32 mouse cellular contexts compared by ENCODE assay signal in the genomic region with DNA sequence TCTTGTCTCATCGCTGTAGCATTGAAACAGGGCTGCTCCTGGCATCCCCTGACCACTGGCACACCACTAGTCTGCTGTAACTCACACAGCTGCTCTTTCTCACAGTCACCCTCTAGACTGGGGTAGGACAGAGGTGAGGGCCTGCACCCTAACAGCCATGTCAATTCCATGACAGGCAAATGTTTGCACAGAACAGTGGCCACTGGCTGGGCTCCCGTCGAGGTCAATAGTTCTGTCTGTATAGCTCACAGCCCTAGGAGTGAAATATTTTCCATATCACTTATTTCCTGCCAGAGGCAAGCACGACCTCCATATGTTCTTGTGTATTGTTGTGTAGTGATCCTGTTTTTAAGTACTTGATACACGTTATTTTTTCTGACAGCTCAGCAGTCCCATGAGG. TPM values are rescaled to one million over a fixed set of nuclear protein-coding genes. Genes with fewer than 3 reads are reported as not detected.
DNase-seq lines count a peak whose midpoint lies in the region; ATAC-seq and TF ChIP-seq lines count a peak whose summit lies in the region.
"Had no signal": no experiment of that assay in that cellular context is flagged by ENCODE, and none has a peak within 500 bp of the region (broad histone marks: within the 10 kb centered on the region; RNA-seq: fewer than 3 reads in every experiment).

No protein-coding gene starts in this region.

- no peak overlapping the region for H3K9ac ChIP-seq in lung, embryonic 14.5 days
- H3K9ac ChIP-seq in midbrain, embryonic 11.5 days (ENCODE audit: low read length), result no peak overlapping the region
- no peak overlapping the region for H3K9ac ChIP-seq in midbrain, embryonic 15.5 days
- H3K9ac ChIP-seq in liver, embryonic 13.5 days, result no peak overlapping the region
- H3K9ac ChIP-seq: embryonic facial prominence, embryonic 13.5 days; hindbrain, embryonic 12.5 days; kidney, embryonic 15.5 days; limb, embryonic 13.5 days; midbrain, embryonic 13.5 days had no signal

- H3K4me3 ChIP-seq in lung, embryonic 14.5 days (ENCODE audit: low read depth, low read length), result no peak overlapping the region
- no peak overlapping the region for H3K4me3 ChIP-seq in lung, adult 2 months (replicated peaks; ENCODE audit: extremely low read depth, low read depth, low read length)
- no peak overlapping the region for H3K4me3 ChIP-seq in midbrain, embryonic 11.5 days (ENCODE audit: low read depth, low read length)
- no peak overlapping the region for H3K4me3 ChIP-seq in midbrain, embryonic 15.5 days
- no peak overlapping the region for H3K4me3 ChIP-seq in liver, embryonic 13.5 days (replicated peaks)
- H3K4me3 ChIP-seq: embryonic facial prominence, embryonic 13.5 days; gastrocnemius, adult 2 months; hindbrain, embryonic 12.5 days; kidney, embryonic 15.5 days; layer of hippocampus, adult 2 months; left cerebral cortex, adult 2 months; limb, embryonic 13.5 days; megakaryocyte, embryonic 14.5 days; midbrain, embryonic 13.5 days had no signal

- no peak for TF ChIP-seq CTCF in lung, embryonic 14.5 days (IDR thresholded peaks at IDR 0.05; ENCODE audit: low read depth)
- no peak for TF ChIP-seq CTCF in lung, adult 2 months (IDR thresholded peaks at IDR 0.05; ENCODE audit: insufficient read depth, low read length)

- no peaks in the 10 kb centered on the region for H3K27me3 ChIP-seq in lung, embryonic 14.5 days (ENCODE audit: insufficient read depth, low read length)
- no peaks in the 10 kb centered on the region for H3K27me3 ChIP-seq in midbrain, embryonic 11.5 days (ENCODE audit: control insufficient read depth, insufficient read depth, low read length)
- no peaks in the 10 kb centered on the region for H3K27me3 ChIP-seq in midbrain, embryonic 15.5 days (replicated peaks)
- no peaks in the 10 kb centered on the region for H3K27me3 ChIP-seq in liver, embryonic 13.5 days
- H3K27me3 ChIP-seq: embryonic facial prominence, embryonic 13.5 days; hindbrain, embryonic 12.5 days; kidney, embryonic 15.5 days; limb, embryonic 13.5 days; megakaryocyte, embryonic 14.5 days; midbrain, embryonic 13.5 days had no signal

- no peak for TF ChIP-seq POLR2A in lung, adult 2 months (IDR thresholded peaks at IDR 0.05; ENCODE audit: borderline replicate concordance, extremely low read depth, low read depth, low read length)

- H3K4me2 ChIP-seq in lung, embryonic 14.5 days, result no peak overlapping the region
- H3K4me2 ChIP-seq in midbrain, embryonic 11.5 days, result no peak overlapping the region
- no peak overlapping the region for H3K4me2 ChIP-seq in midbrain, embryonic 15.5 days
- no peak overlapping the region for H3K4me2 ChIP-seq in liver, embryonic 13.5 days
- H3K4me2 ChIP-seq: embryonic facial prominence, embryonic 13.5 days; heart, embryonic 11.5 days; hindbrain, embryonic 12.5 days; kidney, embryonic 15.5 days; limb, embryonic 13.5 days; midbrain, embryonic 13.5 days had no signal

- H3K36me3 ChIP-seq in lung, embryonic 14.5 days (ENCODE audit: insufficient read depth), result no peaks in the 10 kb centered on the region
- no peaks in the 10 kb centered on the region for H3K36me3 ChIP-seq in midbrain, embryonic 11.5 days (ENCODE audit: control insufficient read depth, insufficient read depth, low read length)
- H3K36me3 ChIP-seq in midbrain, embryonic 15.5 days (replicated peaks), result no peaks in the 10 kb centered on the region
- no peaks in the 10 kb centered on the region for H3K36me3 ChIP-seq in liver, embryonic 13.5 days
- H3K36me3 ChIP-seq: embryonic facial prominence, embryonic 13.5 days; hindbrain, embryonic 12.5 days; kidney, embryonic 15.5 days; limb, embryonic 13.5 days; midbrain, embryonic 13.5 days had no signal

- H3K9me3 ChIP-seq in lung, embryonic 14.5 days (ENCODE audit: low read depth, low read length), result no peaks in the 10 kb centered on the region
- no peaks in the 10 kb centered on the region for H3K9me3 ChIP-seq in midbrain, embryonic 11.5 days (ENCODE audit: control insufficient read depth, low read length)
- no peaks in the 10 kb centered on the region for H3K9me3 ChIP-seq in midbrain, embryonic 15.5 days
- no peaks in the 10 kb centered on the region for H3K9me3 ChIP-seq in liver, embryonic 13.5 days (replicated peaks)
- H3K9me3 ChIP-seq: embryonic facial prominence, embryonic 13.5 days; hindbrain, embryonic 12.5 days; kidney, embryonic 15.5 days; limb, embryonic 13.5 days; midbrain, embryonic 13.5 days had no signal

- peak; percentile 48 for DNase-seq in lung, embryonic 14.5 days
- DNase-seq in lung, adult 2 months, result no peak
- peak; percentile 65 for DNase-seq in midbrain, embryonic 11.5 days (ENCODE audit: low spot score, missing footprints)
- no peak for DNase-seq in liver, embryonic 13.5 days
- DNase-seq in embryo, embryonic 10 days (ENCODE audit: low spot score), result no peak
- DNase-seq: adrenal gland, postnatal 25 days; cerebellum, adult 11-12 months; cerebellum, adult 9-11 months; gastrocnemius, adult 2 months; gastrocnemius, postnatal 36 days; heart, adult 18-20 months; heart, postnatal 36 days; kidney, adult 11 months; kidney, postnatal 36 days; spleen, adult 18-20 months; thymus, adult 2 months; thymus, postnatal 4 days had no signal

- ATAC-seq in lung, embryonic 14.5 days (ENCODE audit: insufficient read depth), result peak; percentile 87
- no peak for ATAC-seq in midbrain, embryonic 11.5 days (ENCODE audit: low FRiP score)
- ATAC-seq in midbrain, embryonic 15.5 days (replicated peaks), result no peak
- peak; percentile 43; the same call in 1 of the 2 replicates for ATAC-seq in liver, embryonic 13.5 days (ENCODE audit: low read depth)
- no peak for ATAC-seq in erythroid progenitor cell, adult 5-6 weeks (replicated peaks; ENCODE audit: low FRiP score, poor library complexity, severe bottlenecking)
- ATAC-seq: CD4-positive, CD25-positive, alpha-beta regulatory T cell, adult 4 months; forebrain, embryonic 16.5 days; hindbrain, postnatal 0 days; midbrain, embryonic 13.5 days had no signal

- H3K27ac ChIP-seq in lung, embryonic 14.5 days (ENCODE audit: low read depth), result no peak overlapping the region
- no peak overlapping the region for H3K27ac ChIP-seq in midbrain, embryonic 11.5 days (ENCODE audit: low read depth, low read length)
- H3K27ac ChIP-seq in midbrain, embryonic 15.5 days, result no peak overlapping the region
- H3K27ac ChIP-seq in liver, embryonic 13.5 days, result no peak overlapping the region
- H3K27ac ChIP-seq: embryonic facial prominence, embryonic 13.5 days; gastrocnemius, adult 2 months; hindbrain, embryonic 12.5 days; hindbrain, postnatal 0 days; kidney, embryonic 15.5 days; layer of hippocampus, adult 2 months; left cerebral cortex, adult 2 months; limb, embryonic 13.5 days; midbrain, embryonic 13.5 days had no signal

- 27% methylated on average over 5 of the region's 5 CpGs for WGBS in lung, embryonic 14.5 days
- 36% methylated on average over 5 of the region's 5 CpGs for WGBS in lung, adult 2 months
- WGBS in midbrain, embryonic 11.5 days, result 81% methylated on average over 5 of the region's 5 CpGs
- WGBS in midbrain, embryonic 15.5 days, result 70% methylated on average over 5 of the region's 5 CpGs
- WGBS in liver, embryonic 13.5 days (ENCODE audit: insufficient replicate concordance), result 42% methylated on average over 5 of the region's 5 CpGs

- H3K4me1 ChIP-seq in lung, embryonic 14.5 days (ENCODE audit: insufficient read depth), result no peaks in the 10 kb centered on the region
- H3K4me1 ChIP-seq in lung, adult 2 months (ENCODE audit: control insufficient read depth, insufficient read depth, low read length), result no peaks in the 10 kb centered on the region
- H3K4me1 ChIP-seq in midbrain, embryonic 11.5 days (ENCODE audit: control insufficient read depth, insufficient read depth, low read length), result no peaks in the 10 kb centered on the region
- H3K4me1 ChIP-seq in midbrain, embryonic 15.5 days, result no peaks in the 10 kb centered on the region
- H3K4me1 ChIP-seq in liver, embryonic 13.5 days (replicated peaks), result no peaks in the 10 kb centered on the region
- H3K4me1 ChIP-seq: embryonic facial prominence, embryonic 13.5 days; hindbrain, embryonic 12.5 days; kidney, embryonic 15.5 days; limb, embryonic 13.5 days; megakaryocyte, embryonic 14.5 days; midbrain, embryonic 13.5 days had no signal

RNA-seq across cellular contexts. Expression of gene Lrrc3b, which starts 54.3 kb away (rescaled TPM):
- 2.5 and 3.0 TPM in 2 replicates for polyA plus RNA-seq in lung, embryonic 14.5 days (2014; fragmentation: Nextera tagmentation; extraction: Ambion mirVana)
- polyA plus RNA-seq in lung, adult 2 months (2012; rRNA removed), result 2.3 and 4.6 TPM in 2 replicates
- polyA plus RNA-seq in midbrain, embryonic 11.5 days (2014; fragmentation: Nextera tagmentation; extraction: Ambion mirVana), result 0.77 and 1.9 TPM in 2 replicates
- 23.6 and 25.5 TPM in 2 replicates for polyA plus RNA-seq in midbrain, embryonic 15.5 days (2015; fragmentation: Nextera tagmentation; extraction: Ambion mirVana)
- polyA plus RNA-seq in liver, embryonic 13.5 days (2015; fragmentation: Nextera tagmentation; extraction: Ambion mirVana), result 0.10 and 0.12 TPM in 2 replicates
- total RNA-seq in erythroid progenitor cell, adult 5-6 weeks (2015; ENCODE audit: low replicate concordance), result not detected in 2 replicates
- not detected in 2 replicates for total RNA-seq in erythroid progenitor cell, adult 5-6 weeks (2017; ENCODE audit: low replicate concordance)
- total RNA-seq: monocyte, adult 5-6 weeks had no signal
- polyA plus RNA-seq: CD4-positive, CD25-positive, alpha-beta regulatory T cell, adult 4 months had no signal

Comparison
In these comparisons a context has a peak if more than half of its experiments do, and no peak if none do; other contexts are left out.
1. DNase-seq: peak in lung, embryonic 14.5 days (single experiment) and midbrain, embryonic 11.5 days (single experiment); none in lung, adult 2 months (single experiment), liver, embryonic 13.5 days (single experiment) and embryo, embryonic 10 days (single experiment).
2. ATAC-seq: peak in lung, embryonic 14.5 days (single experiment) and liver, embryonic 13.5 days (single experiment); none in midbrain, embryonic 11.5 days (single experiment), midbrain, embryonic 15.5 days (single experiment) and erythroid progenitor cell, adult 5-6 weeks (single experiment).